Comparison of ENCODE assay signal across 17 mouse cellular contexts in the genomic region with DNA sequence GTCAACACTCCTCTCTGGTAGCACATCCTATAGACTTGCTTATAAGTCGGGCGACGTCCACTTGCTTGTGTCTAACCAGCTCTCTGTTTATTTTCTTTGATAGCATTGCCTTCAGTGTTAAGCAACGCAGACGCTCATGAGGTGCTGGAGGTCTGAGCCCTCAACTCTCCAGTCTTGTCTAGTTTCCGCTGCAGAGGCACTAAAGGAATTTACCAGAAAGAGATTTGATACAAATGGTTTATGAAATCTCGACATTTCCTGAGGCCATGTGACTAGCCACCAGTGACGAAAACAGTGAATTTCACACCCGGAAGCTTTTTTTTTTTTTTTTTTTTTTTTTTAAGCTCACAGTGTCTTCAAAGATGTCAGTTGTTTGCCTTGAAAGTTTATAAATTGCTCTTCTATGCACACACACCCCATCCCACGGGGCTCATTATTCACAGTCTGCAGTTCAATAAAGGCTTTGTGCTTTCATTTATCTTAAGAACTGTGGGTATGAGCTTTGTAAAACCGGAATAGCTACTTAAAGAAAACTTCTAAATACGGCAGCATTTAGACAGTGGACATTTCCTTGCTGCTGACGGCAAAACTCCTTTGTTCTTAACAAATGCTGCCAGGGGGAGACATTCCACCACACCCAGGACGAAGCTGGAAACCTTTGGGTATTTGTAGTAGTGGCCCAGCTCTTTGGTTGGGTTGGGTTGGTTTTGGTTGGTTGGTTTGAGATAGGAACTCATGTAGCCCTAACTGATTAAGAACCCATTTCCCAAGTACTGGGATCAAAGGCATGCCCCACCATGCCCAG. TPM values are rescaled to one million over a fixed set of nuclear protein-coding genes. Genes with fewer than 3 reads are reported as not detected.
DNase-seq lines count a peak whose midpoint lies in the region; ATAC-seq and TF ChIP-seq lines count a peak whose summit lies in the region.
"Had no signal": no experiment of that assay in that cellular context is flagged by ENCODE, and none has a peak within 500 bp of the region (broad histone marks: within the 10 kb centered on the region; RNA-seq: fewer than 3 reads in every experiment).

No protein-coding gene starts in this region.

- 0 out of 2 replicates have a peak overlapping the region, but pooled peaks have one; percentile 26 for H3K27ac ChIP-seq in heart, embryonic 15.5 days
- H3K27ac ChIP-seq in limb, embryonic 10.5 days: peak overlapping the region; percentile 7; the same call in 1 of the 2 replicates
- H3K27ac ChIP-seq in hindbrain, embryonic 13.5 days: no peak overlapping the region

- H3K36me3 ChIP-seq in heart, embryonic 15.5 days: no peaks in the 10 kb centered on the region
- peaks cover 12% of the 10 kb centered on the region; the same call in 1 of the 2 replicates for H3K36me3 ChIP-seq in limb, embryonic 10.5 days
- H3K36me3 ChIP-seq in hindbrain, embryonic 13.5 days: peaks cover 3% of the 10 kb centered on the region

- TF ChIP-seq POLR2A in brain, embryonic 14.5 days (IDR thresholded peaks at IDR 0.05; ENCODE audit: borderline replicate concordance, extremely low read depth, insufficient read depth, insufficient read length, poor library complexity, severe bottlenecking): no peak

- H3K9ac ChIP-seq in heart, embryonic 15.5 days: no peak overlapping the region
- H3K9ac ChIP-seq in hindbrain, embryonic 13.5 days: no peak overlapping the region
- H3K9ac ChIP-seq: forebrain, postnatal 0 days had no signal

- no peak for TF ChIP-seq CTCF in brain, embryonic 14.5 days (IDR thresholded peaks at IDR 0.05; ENCODE audit: borderline replicate concordance, extremely low read depth, insufficient read depth, insufficient read length)

- H3K27me3 ChIP-seq in heart, embryonic 15.5 days: no peaks in the 10 kb centered on the region
- no peaks in the 10 kb centered on the region for H3K27me3 ChIP-seq in limb, embryonic 10.5 days (ENCODE audit: low read depth, poor library complexity, severe bottlenecking)
- no peaks in the 10 kb centered on the region for H3K27me3 ChIP-seq in hindbrain, embryonic 13.5 days

- 48% methylated on average over 14 of the region's 14 CpGs for WGBS in heart, embryonic 15.5 days
- WGBS in limb, embryonic 10.5 days: 65% methylated on average over 14 of the region's 14 CpGs
- WGBS in hindbrain, embryonic 13.5 days: 45% methylated on average over 14 of the region's 14 CpGs

- no peaks in the 10 kb centered on the region for H3K9me3 ChIP-seq in heart, embryonic 15.5 days (replicated peaks)
- H3K9me3 ChIP-seq in limb, embryonic 10.5 days (replicated peaks): no peaks in the 10 kb centered on the region
- no peaks in the 10 kb centered on the region for H3K9me3 ChIP-seq in hindbrain, embryonic 13.5 days

- DNase-seq in heart, adult 9 months (ENCODE audit: low spot score in 2 of 2): no peak
- DNase-seq in 3T3-L1 (ENCODE audit: low read depth, low spot score): peak; percentile 53
- DNase-seq in brain, embryonic 14.5 days (ENCODE audit: low read depth): peak; percentile 27
- no peak for DNase-seq in limb, embryonic 10.5 days (ENCODE audit: low spot score)
- no peak for DNase-seq in cerebellum, postnatal 14 days
- no peak for DNase-seq in adrenal gland, postnatal 10 days
- DNase-seq: B cell, adult 2 months; cerebellum, postnatal 10 days; forebrain, postnatal 0 days; gastrocnemius, postnatal 36 days; heart, postnatal 36 days; layer of hippocampus, adult 9-11 months; lung, postnatal 14 days; midbrain, embryonic 14.5 days had no signal

- no peak for ATAC-seq in heart, embryonic 15.5 days (replicated peaks; ENCODE audit: insufficient number of reproducible peaks, insufficient read depth, low FRiP score, low read depth)
- no peak for ATAC-seq in hindbrain, embryonic 13.5 days (ENCODE audit: low FRiP score)
- ATAC-seq: forebrain, postnatal 0 days; inflammation-experienced regulatory T-cells, adult 6 months had no signal

- H3K4me3 ChIP-seq in heart, embryonic 15.5 days: no peak overlapping the region
- no peak overlapping the region for H3K4me3 ChIP-seq in limb, embryonic 10.5 days
- H3K4me3 ChIP-seq in hindbrain, embryonic 13.5 days: no peak overlapping the region

- peaks cover 9% of the 10 kb centered on the region for H3K4me1 ChIP-seq in heart, embryonic 15.5 days (replicated peaks)
- peaks cover 31% of the 10 kb centered on the region for H3K4me1 ChIP-seq in limb, embryonic 10.5 days
- no peaks in the 10 kb centered on the region for H3K4me1 ChIP-seq in hindbrain, embryonic 13.5 days (replicated peaks)

- no peak overlapping the region for H3K4me2 ChIP-seq in heart, embryonic 15.5 days
- H3K4me2 ChIP-seq in hindbrain, embryonic 13.5 days: no peak overlapping the region

RNA-seq across cellular contexts. Expression of gene Adcy7, which starts 9.2 kb away (rescaled TPM):
- polyA plus RNA-seq in heart, embryonic 15.5 days (2015; fragmentation: Nextera tagmentation; extraction: Ambion mirVana): 2.7 and 5.9 TPM in 2 replicates
- polyA plus RNA-seq in brain, embryonic 14.5 days (2012; rRNA removed): 2.2 and 3.7 TPM in 2 replicates
- polyA plus RNA-seq in limb, embryonic 10.5 days (2016; fragmentation: Nextera tagmentation; extraction: Ambion mirVana): 2.2 and 3.1 TPM in 2 replicates
- total RNA-seq in adrenal gland, postnatal 10 days (2021): 10 to 100 TPM in 1 of 2 experiments, 1 to 10 TPM in 1; 8.1 to 10.1 TPM
- 2.3 and 2.7 TPM in 2 replicates for polyA plus RNA-seq in hindbrain, embryonic 13.5 days (2015; fragmentation: Nextera tagmentation; extraction: Ambion mirVana)

Comparison
In these comparisons a context has a peak if more than half of its experiments do, and no peak if none do; other contexts are left out.
1. DNase-seq: peak in 3T3-L1 (single experiment) and brain, embryonic 14.5 days (single experiment); none in heart, adult 9 months (0 of 2), limb, embryonic 10.5 days (single experiment), cerebellum, postnatal 14 days (0 of 2) and adrenal gland, postnatal 10 days (single experiment).